Mouse (Mus musculus): ENCODE results near the gene Plcb3.

The Plcb3 gene

DNA sequence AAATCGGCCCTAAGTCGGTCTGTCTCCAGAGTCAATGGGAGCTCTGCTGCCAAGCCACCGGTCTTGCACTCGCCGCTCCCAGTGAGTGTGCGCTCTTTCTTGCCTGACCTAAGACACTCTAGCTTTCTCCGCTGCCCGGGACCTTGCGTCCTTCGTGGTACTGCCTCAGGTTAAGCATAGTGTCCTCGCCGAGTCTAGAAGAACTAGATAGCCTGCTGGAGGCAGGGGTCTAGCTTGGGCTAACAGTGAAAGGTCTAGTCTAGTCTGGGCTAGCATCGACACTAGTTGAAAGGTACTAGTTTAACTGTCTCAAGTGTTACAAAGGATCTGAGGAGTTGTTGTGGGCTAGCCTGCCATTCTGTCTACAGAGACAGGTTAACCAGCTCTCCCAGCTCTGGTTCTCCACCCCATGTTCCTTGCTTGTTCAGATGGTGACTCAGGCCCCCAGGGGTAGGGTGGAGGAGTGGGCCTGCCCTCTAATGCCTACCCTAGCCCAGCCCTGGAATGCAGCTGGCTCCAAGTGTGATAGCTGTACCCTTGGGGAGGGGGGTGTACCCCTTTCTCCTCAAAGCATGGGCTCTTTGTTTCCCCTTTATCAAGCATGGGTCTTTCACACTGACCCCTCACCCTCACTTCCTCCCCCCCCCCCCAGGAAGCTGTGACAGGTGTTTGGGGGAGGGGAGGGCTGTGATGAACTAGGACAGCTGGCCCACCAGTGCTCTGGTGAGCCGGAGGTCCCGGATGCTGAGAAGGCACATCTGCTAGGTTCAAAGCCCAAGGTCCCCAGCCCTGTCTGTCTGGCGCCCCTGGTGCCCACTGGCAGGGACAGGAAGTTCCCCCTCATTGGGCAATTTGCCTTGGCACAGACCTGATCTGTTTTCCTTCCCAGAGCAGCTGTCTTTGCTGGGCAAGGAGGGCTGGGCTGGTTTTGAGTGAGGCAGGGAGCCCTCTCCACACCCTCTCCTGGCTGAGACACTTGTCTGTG lies at the start of gene Plcb3:
Gene Plcb3 (minus strand): TSS at position 934 of the 985 bp plus-strand sequence.
- peak; percentile 51 to 84 for DNase-seq

DNA sequence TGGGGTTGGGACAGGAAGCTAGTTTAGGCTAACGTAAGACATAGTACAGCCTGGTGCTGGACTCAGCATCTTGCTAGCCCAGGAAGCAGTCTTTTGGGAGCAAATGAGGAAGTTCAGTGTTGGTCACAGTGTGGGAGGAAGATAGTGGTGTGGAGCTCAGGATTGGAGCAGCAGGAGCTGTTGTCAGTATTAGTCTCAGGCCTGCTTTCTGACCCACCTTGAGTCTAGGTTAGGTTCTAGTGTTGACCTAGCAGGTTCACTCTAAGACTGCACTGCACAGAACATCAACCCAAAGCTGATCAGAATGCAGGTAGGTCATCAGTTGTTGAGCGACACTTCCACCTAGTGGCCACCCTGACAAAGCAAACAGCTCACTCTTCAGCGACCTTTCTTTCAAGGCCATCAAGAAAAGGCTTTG lies 44.0 kb upstream of the Plcb3 start:
- peak; percentile 74 to 76 for DNase-seq

DNA sequence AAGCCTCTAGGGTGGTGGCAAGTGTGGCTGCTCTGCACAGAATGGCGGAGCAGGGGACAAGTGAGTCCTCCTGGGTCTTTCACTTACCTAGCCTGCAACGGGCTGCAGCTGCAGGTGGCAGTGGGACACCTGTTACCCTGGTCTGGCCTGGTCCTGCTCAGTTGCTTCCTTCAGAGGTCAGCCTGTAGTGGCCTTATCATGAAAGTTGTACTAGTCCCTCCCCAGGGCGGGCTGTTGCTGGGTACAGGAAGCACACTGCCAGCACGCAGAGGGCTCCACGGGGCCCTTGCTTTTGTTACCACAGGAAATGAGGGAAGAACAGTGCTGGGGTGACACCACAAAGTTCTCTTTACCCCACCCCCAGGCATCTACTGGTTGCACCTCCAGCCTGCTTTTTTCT lies 42.9 kb upstream of the Plcb3 start, which contains the start of gene Fermt3:
Gene Fermt3 (minus strand): TSS at position 279 of the 400 bp plus-strand sequence.
- peak in 1 of 2 experiments; percentile 60 for DNase-seq

DNA sequence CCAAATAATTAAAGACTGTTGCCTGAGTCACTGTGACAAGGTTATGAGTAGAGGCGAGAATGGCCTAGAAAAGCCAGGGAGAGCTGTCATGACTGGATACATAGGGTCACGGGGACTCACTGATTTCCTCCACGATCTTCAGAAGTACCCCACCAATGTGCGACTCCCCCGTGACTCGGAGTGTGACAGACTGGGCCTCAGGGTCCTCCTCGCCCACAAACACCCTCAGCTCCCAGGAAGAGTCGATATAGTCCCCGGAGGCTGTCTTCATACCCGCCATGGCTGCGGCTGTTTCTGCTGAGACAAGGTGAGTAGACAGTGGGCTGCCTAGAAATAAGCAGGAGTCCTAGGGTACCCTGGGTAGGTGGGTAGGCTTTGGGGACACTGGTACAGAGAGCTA lies 42.3 kb upstream of the Plcb3 start:
- DNase-seq = no peak

DNA sequence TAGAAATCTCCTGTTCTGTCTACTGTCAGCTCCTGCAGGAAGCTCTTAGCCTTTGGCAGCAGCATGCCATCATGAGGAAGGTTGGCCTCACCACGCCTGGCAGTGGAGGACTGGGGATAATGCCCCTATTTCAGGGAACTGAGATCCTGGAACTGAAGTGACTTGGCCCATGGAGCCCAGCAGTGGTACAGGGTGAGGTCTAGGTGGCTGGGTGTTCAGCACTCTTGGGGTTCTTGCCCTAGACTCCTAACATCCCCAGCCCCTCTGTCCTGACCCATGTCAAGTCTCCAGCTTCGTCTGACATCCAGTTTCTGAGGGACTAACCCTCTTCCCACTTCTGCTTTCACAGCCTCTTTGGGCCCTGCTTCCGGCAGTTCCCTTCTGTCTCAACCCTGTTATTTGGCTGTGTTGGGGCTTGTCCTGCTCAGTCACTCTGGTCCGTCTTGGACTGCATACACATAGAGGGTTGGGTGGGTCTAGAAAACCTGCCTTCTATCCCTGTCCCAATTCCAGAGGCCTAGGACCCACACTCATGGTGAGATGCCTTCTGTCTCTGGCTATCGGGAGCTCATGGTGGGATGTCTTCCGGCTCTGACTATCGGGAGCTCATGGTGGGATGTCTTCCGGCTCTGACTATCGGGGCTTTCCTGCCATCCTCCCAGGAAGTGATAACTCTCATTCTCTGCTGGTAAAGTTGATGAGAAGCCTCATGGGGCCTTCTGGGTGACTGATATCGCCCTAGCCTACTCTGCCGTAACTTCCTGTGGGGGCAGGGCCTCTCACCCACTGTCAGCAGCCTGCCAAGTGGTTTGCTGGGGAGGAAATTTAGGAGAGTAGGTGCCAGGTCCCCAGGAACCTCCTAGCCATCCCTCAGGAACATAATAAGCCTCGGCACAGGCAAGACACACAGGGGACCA lies 41.5 kb upstream of the Plcb3 start:
- no peak for DNase-seq

DNA sequence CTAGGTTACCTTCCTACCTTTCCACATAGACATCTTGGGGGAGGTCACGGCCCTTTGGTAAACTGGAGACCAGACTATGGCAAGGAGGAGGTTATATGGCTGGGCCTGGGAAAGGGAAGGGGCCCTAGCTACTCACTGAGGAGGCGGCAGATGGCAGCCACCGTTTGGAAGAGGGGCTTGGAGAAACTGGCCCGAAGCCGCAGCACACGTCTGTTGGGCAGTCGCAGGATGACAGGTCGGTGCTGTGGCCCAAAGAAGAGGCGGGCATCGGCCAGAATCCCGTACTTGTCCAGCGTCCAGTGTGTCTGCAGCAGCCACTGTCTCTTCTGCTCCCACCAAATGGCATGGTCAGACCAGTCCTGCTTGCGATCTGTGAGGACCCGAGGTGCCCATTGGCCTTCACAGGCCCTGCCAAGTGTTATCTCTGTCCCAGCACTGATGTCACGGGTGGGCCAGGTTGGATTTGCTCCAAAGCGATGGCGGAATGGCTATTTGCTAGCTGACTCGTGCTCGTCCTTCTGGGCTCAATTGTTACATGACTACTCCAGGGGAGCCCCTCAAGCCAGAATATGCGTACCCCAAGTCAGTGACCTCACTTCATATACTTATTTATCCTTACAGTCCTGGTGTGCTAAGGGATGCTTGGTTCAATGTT lies 38.3 kb upstream of the Plcb3 start:
- no peak for DNase-seq

DNA sequence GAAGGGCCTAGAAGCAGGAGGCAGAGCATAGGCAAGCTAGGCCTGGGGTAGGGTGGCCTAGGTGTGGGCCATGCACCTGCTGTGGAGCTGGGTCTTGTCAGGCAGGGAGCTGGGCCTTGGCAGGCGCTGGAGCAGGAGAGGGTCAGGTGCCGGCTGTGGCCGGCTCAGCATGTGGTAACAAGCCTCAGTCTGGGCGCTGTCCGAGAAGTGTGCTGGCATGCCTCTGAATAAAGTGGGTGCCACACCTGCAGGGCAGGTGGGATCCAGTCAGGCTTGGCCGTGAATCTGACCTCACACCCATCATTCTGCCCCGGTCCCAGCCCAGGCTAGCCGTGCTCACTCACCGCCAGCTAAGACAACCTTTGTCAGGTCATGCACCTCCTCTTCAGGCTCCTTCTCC lies 37.7 kb upstream of the Plcb3 start:
- peak in 1 of 2 experiments; percentile 58 for DNase-seq

DNA sequence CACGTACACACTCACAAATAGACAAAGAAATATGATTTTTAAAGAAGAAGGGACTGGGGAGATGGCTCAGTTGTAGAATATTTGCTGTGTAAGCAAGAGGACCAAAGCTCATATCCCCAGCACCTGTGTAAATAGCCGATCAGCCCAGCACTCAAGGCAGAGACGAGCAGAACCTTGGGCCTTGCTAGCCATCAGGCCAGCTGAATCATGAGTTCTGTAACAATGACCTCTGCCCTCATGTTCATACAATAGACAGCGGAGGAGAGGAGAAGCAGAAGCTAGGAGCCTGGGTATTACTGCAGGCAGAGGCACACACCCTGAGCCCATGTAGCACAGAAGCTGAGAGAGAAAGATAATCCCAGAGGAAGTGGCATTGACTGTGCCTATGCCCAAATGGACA lies 36.2 kb upstream of the Plcb3 start:
- no peak for DNase-seq

DNA sequence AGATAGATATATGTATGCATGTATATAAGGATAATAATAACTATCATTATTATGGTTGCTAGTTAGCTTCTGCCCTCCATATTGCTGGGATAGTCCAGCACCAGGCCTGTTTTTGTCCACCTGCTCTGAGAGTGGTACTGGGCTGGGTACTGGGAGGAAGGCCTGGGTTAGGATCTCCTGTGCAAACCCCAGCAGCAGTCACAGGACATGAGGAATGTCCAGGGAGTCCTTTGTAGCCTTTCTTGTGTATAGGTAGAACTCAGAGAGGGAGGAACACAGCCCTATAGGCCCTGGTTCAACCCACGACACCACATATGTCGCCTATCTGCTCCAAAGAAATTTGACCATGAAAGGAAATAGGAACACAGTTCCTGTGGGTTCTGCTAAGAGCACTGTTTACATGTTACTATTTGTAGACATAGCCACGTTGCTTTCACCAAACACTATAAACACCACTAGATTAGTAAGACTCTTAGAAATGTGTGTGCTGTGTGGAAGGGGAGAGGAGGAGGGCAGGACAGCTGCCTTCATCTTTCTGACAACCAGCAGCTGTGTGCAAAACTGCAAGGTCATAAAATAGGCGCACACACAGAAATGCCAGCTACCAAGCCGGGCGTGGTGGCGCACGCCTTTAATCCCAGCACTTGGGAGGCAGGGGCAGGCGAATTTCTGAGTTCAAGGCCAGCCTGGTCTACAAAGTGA lies 30.8 kb upstream of the Plcb3 start:
- no peak for DNase-seq

DNA sequence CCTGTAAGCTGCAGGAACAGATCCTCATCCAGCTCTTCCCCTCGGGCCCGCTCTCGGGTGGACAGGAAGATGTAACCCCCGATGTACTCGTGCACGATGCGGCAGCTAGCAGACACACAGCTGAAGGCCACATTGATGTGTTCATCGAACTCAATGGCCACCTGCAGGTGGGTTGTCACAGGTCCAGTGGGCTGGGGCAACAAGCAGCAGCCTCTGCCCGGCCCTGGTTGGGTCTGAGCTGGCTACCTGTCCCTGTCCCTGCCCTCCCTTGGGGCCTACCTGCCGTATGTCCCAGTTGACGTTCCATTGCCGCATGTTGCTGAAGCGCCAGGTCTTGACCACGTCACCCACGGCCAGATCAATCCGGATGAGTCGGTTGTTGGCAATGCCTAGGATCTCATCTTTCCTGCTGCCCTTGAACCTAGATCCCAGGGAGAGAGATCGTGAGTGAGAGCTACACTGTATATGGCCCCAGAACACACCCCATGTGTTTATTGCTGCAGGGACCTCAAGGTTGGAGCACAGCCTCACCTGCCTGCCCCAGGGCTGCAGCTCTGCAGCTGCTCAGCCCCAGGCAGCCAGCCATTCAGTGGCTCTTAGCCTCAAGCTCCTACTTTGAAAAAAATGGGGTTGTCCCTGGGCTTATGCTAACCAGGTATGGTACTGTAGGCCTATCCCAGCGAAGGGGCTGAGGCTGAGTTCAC lies 23.2 kb upstream of the Plcb3 start:
- peak in 1 of 2 experiments; percentile 40 for DNase-seq

DNA sequence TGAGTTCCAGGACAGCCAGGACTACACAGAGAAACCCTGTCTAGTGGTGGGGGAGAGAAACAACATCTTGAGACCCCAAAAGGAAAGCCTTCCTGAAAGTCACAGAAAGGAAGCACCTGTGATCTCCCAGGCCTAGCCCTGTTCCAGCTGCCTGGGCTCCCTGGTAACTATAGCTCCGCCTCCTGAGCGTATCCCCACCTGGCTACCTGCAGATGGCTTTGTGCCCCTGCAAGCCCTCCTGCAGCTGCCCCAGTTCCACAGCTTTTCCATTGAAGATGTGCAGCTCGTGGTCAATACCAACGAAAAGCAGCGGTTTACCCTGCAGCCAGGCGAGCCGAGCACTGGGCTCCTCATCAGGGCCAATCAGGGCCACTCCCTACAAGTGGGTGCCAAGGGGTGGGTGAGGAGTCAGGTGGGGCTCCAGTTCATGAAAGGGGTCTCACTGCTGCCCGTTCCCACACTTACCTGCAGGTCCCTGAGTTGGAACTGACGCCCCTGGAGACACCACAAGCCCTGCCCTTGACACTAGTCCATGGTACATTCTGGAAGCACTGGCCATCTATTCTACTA lies 21.5 kb upstream of the Plcb3 start:
- peak in 1 of 2 experiments; percentile 30 for DNase-seq

DNA sequence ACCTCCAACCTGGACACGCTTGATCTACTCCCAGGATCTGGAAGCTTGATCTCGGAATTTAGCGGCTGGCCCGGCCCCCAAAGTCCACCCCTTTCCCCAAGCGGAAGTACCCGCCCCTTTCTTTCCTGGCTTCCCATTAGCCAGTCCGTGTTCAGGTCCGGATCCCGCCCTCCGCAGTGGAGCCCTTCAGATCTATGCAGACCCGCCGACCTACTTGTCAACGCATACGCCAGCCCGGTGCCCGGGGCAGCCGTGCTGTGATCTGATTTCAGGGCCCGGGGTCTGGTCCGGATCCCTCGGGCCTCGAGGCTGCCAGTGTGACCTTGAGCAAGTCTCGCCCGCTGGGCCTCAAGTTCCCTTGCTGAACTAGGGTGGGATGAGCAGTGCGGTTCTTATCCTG lies 19.7 kb upstream of the Plcb3 start, which contains the start of the genes Nudt22 and Trpt1:
Gene Nudt22 (minus strand): TSS at position 112 of the 400 bp plus-strand sequence.
Gene Trpt1 (plus strand): TSS at position 126 of the 400 bp plus-strand sequence.
- DNase-seq = peak; percentile 95 to 97

DNA sequence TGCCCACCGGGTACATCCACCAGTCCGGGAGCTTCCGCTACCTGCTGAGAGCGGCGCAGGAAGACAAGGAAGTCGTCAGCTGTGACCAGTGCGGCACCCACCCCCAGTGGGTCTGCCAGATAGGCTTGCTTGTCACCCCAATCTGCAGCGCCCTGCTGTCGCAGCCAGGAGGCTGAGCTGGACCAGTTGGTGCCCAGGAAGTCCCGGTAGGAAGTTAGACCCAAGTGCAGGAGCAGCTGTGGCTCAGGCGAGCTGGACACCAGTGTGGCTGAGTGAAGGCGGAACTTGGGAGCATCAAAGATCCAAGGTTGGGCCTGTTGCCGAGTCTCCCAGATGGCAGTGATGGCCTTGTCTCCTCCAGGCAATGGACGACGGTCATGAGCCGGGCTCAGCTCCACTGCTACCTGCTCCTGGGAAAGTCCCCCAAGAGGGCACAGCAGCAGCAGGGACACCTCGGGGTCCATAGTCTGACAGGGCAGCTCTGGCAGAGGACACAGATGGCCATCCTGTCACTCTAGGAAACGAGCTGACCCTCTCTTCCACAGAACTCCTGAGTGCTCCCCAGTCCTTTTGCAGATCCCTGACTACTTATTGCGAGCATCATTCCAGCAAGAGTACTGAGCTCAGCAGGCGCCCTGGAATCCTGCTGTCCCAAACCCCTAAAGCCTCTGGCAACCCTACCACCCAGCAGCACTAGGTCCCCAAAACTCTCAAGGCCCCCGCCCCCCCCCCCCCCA lies 19.2 kb upstream of the Plcb3 start:
- peak in 1 of 2 experiments; percentile 57 for DNase-seq

DNA sequence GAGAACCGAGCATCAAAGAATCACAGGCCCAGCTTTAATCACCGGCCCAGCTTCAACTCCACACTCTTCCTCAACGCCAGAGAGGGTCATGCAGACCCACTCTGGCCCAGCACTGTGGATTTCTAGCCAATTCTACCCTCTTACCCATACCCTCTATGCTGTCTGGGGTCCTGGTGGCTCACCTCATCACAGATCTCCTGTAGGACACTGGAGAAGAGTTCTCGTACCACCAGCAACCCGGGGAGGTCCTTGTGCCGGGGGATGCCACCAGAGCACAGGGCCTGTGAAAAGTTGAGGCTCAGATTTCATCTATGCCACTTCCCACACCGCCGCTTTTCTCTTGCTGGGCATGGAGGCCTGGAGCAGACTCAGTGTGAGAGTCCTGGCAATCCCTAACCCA lies 18.2 kb upstream of the Plcb3 start:
- DNase-seq = peak in 1 of 2 experiments; percentile 40

DNA sequence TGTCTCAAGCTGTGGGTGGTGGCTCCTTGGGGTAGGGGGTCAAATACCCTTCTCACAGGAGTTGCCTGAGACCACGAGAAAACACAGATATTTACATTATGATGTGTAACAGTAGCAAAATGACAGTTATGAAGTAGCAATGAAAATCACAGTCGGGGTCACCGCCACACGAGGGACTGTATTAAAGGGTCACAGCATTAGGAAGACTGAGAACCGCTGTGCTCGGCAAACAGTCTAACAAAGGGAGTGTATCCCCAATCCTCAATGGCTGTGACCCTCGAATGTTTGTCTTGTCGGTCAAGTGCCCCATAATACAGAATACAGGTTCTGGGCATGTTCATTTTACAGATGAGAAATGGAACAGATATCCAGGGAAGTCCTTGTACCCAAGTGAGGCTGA lies 17.7 kb upstream of the Plcb3 start:
- peak in 1 of 2 experiments; percentile 20 for DNase-seq

DNA sequence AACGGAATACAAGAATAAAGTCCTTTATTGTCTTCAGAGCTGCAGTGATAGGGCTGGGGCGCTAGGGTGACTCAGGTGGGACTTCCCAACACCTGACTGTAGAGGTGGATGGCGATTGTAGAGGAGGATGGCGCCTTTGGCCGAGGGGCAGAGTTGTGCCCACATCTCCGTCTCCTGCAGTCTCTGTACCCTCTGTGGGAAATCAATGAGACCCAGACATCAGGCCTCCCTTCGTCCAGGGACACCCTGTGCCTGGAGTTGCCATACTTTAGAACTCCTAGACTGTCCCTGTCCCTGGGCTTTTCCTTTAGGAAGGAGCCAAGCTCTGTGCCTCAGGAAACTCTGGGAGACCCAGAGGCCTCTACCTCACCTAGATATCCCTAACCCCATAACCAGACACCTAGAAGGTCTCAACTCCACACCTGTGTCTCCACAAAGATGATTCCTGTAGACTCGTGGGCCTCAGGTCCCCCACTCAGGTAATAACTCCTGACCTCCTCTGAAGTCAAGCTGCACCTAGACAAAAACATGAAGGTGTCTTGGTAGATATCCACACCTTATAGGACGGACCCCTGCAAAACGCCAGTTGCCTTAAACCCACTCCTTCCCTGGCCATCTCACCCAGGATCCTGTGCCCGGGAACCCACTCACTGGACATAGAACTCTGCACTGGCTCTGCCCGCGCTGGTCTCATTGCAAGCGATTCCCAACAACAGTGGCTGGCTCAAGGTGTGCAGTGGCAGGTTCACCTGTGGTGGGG lies 16.9 kb upstream of the Plcb3 start:
- DNase-seq = peak in 1 of 2 experiments; percentile 39

DNA sequence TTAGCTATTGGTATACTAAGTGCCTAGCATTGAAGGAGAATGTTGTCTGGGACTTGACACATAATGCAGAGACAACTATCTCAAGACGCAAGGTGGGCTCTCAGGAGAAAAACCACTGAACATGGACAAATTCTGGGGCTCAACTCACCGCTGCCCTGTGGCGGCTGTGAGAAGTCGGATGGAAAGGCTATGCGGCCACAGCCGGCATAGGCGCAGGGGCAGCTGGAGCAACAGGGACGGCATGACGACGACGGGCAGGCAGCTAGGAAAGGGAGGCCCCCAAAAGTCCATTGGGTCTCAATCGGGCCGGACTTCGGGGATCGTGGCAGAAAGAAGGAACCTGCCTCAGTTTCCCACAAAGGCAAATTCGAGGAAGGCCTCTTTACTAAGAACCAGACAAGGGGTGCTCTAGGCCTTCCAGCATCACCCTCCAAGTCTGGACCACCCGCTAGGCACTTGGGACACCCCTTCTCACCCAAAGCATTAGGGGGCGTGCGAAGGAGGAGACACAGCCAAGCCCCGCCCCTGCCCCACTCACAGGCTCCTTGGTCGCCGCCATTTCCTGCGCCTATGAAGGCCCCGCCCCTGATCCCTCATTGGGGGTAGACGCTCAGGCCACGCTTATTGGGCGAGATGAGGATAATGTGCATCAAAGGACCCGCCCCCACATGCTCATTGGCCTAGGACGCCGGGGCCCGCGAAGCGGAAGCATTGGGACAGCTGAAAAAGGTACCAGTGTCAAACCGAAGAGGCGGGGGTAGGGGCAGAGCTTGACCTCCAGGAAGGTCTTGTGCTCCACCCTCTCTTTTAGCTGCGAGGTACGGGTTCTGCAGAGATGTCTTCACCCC lies 16.0 kb upstream of the Plcb3 start, which contains the start of gene Dnajc4:
Gene Dnajc4 (minus strand): TSS at position 562 of the 848 bp plus-strand sequence.
- peak in 1 of 2 experiments; percentile 98 for DNase-seq

DNA sequence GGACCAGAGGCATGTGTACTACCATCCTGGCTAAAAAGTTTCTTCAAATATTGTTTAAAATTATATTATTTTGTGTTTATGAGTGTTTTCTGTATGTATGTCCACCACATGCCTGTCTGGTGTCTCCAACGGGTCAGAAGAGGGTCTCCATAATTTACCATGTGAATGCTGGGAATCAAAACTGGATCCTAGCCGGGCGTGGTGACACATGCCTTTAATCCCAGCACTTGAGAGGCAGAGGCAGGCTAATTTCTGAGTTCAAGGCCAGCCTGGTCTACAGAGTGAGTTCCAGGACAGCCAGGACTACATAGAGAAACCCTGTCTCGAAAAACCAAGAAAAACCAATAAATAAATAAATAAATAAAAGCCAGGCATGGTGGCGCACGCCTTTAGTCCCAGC lies 14.9 kb upstream of the Plcb3 start:
- DNase-seq = peak in 1 of 2 experiments; percentile 26

All from kidney, postnatal 25 days (tissue).